Mouse (Mus musculus) C2C12 (cell line): ENCODE measurements at regions not wholly inside any gene's neighbourhood (a gene's known extent, or its start where the extent isn't known, plus 50 kb on each side); places are given as distances from the start of the nearest gene placed in this dataset.

ENCODE experiments used
- H3K27me3 ChIP-seq: one replicate; pipeline ENCODE4 v1.6.1; 2011; ENCODE audit not compliant: control insufficient read depth, insufficient read depth, insufficient read length
- H3K36me3 ChIP-seq: one replicate; pipeline ENCODE4 v1.6.1; 2011; ENCODE audit not compliant: control insufficient read depth, insufficient read depth
- H3K4me3 ChIP-seq: one replicate; pipeline ENCODE4 v1.5.1; 2011; ENCODE audit warnings: mild to moderate bottlenecking, control low read depth; ENCODE audit not compliant: poor library complexity, insufficient read depth, severe bottlenecking
- H3K79me2 ChIP-seq: one replicate; pipeline ENCODE4 v1.6.1; 2011; ENCODE audit not compliant: control insufficient read depth, insufficient read depth
- H3K79me3 ChIP-seq: one replicate; pipeline ENCODE4 v1.6.1; 2011; ENCODE audit warnings: low read depth, control low read depth
- H3ac ChIP-seq: one replicate; pipeline ENCODE3; 2011; ENCODE audit warnings: low read depth; ENCODE audit not compliant: control insufficient read depth, insufficient read length
- CEBPB ChIP-seq: IDR thresholded peaks from one replicate; pipeline ENCODE4 v1.6.1; 2011; ENCODE audit warnings: low read depth, mild to moderate bottlenecking, control low read depth, moderate library complexity
- CTCF ChIP-seq: IDR thresholded peaks from one replicate; pipeline ENCODE4 v1.5.1; 2011; ENCODE audit not compliant: control insufficient read depth, insufficient read depth, insufficient read length
- FOSL1 ChIP-seq: IDR thresholded peaks from one replicate; pipeline ENCODE4 v1.8.0; 2011; ENCODE audit warnings: mild to moderate bottlenecking, low read length; ENCODE audit not compliant: poor library complexity, insufficient read depth, severe bottlenecking
- MAX ChIP-seq: IDR thresholded peaks from one replicate; pipeline ENCODE4 v1.6.1; 2011; ENCODE audit warnings: mild to moderate bottlenecking, control low read depth
- MYOD1 ChIP-seq: IDR thresholded peaks from one replicate; pipeline ENCODE4 v1.6.1; 2011; ENCODE audit warnings: low read depth; ENCODE audit not compliant: control insufficient read depth, insufficient read length
- MYOG ChIP-seq: IDR thresholded peaks from one replicate; pipeline ENCODE4 v1.6.1; 2011; ENCODE audit not compliant: control insufficient read depth, insufficient read length; ENCODE audit errors: extremely low read depth
- USF1 ChIP-seq: IDR thresholded peaks from one replicate; pipeline ENCODE4 v1.6.1; 2011; ENCODE audit warnings: low read depth, mild to moderate bottlenecking, control low read depth, moderate library complexity

DNA sequence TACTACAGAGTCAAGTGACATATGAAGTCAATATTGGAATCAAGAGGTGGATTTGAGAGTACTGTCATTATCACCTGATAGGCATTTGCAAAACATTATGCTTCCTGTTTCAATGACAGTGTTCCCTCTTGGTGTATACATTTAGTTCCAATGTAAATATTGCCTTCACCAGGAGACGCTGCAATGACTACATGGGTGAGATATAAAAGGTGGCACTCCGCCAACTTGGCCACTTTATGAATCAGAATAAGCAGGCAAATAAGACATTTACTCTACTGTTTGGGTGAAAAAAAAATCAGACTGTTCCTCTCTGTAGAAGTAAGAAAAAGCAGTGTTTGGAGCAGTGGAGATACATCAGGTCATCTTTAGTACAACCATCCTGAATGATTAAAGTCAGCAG lies 215.9 kb downstream of the Pros1 start:
- H3K27me3 ChIP-seq, result no peaks in the 10 kb centered on the region
- H3K79me3 ChIP-seq, result no peaks in the 10 kb centered on the region
- H3K4me3 ChIP-seq, result no peak overlapping the region
- no peak overlapping the region for H3ac ChIP-seq
- H3K79me2 ChIP-seq, result no peaks in the 10 kb centered on the region
- TF ChIP-seq CTCF, result no peak
- TF ChIP-seq CEBPB, result no peak
- no peaks in the 10 kb centered on the region for H3K36me3 ChIP-seq

DNA sequence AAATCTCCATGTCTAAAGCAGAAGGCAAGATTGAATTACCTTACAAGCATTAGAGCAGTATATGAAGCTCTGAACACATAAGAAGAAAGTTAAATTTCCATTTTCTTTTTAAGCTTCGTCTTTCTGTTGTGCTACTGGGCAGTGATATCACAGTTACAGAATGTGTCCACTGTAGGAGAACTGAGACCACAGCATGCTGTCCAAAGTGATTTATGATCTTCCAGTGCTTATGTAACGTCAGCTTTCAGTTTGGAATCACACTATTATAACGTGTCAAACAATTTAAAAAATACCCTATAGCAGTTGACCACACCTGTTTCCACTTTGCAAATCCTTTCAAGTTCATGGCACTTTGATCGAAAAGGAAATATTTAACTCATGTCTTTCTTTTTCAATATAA lies 221.7 kb downstream of the Pros1 start:
- no peak overlapping the region for H3K4me3 ChIP-seq
- no peak for TF ChIP-seq MAX
- TF ChIP-seq CEBPB, result no peak
- no peak for TF ChIP-seq FOSL1
- H3K27me3 ChIP-seq, result no peaks in the 10 kb centered on the region
- H3K79me2 ChIP-seq, result no peaks in the 10 kb centered on the region
- H3ac ChIP-seq, result no peak overlapping the region
- H3K36me3 ChIP-seq, result no peaks in the 10 kb centered on the region
- H3K79me3 ChIP-seq, result no peaks in the 10 kb centered on the region

DNA sequence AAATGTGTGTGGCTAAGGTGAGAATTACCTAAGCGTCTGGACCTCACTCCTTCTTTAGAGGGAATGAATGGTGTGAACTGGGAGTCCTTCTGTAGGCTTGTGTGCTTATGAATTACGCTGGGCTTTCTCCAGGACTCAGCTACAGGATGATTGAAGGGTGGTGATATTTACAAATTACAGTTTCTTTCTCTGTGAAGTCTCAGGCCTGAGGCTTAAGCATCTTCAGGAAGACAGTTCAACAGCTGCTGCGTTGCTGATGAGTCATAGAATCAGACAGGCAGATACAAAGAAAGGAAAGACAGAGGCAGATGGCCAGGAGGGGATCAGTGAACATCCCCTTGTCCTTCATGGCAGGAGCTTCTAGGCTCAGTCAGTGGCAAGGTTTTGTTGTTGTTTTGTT lies 227.3 kb downstream of the Pros1 start:
- Histone ChIP-seq H3ac (no peak overlapping the region), H3K79me2 (no peaks in the 10 kb centered on the region), H3K79me3 (no peaks in the 10 kb centered on the region), H3K27me3 (no peaks in the 10 kb centered on the region), H3K36me3 (no peaks in the 10 kb centered on the region), H3K4me3 (no peak overlapping the region)
- TF ChIP-seq MYOD1 (peak; percentile 90), MAX (no peak), MYOG (no peak)

DNA sequence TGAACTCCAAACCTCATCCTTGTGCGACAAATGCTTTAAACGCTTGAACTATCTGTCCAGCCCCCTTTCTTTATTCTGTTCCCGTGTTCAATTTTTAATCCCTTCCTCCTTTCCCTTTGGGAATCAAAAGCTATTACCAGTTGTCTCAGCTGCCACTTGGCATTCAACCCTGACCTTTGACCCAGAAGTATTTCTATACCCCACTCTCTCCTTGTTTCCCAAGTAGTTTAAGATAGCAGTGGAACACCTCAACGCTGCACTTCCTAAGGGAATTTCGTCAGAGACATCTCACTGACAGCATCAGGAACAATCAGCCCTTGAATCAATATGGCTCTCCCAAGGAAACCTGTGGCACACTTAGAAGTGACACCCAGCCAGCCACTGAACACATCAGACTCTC lies 229.1 kb downstream of the Pros1 start:
- Histone ChIP-seq H3K4me3 (no peak overlapping the region), H3K36me3 (no peaks in the 10 kb centered on the region), H3K79me2 (no peaks in the 10 kb centered on the region), H3K79me3 (no peaks in the 10 kb centered on the region), H3K27me3 (no peaks in the 10 kb centered on the region), H3ac (no peak overlapping the region)
- no peak for TF ChIP-seq FOSL1
- no peak for TF ChIP-seq MYOD1
- no peak for TF ChIP-seq MYOG
- TF ChIP-seq CTCF, result no peak
- TF ChIP-seq CEBPB, result no peak
- no peak for TF ChIP-seq USF1
- no peak for TF ChIP-seq MAX

DNA sequence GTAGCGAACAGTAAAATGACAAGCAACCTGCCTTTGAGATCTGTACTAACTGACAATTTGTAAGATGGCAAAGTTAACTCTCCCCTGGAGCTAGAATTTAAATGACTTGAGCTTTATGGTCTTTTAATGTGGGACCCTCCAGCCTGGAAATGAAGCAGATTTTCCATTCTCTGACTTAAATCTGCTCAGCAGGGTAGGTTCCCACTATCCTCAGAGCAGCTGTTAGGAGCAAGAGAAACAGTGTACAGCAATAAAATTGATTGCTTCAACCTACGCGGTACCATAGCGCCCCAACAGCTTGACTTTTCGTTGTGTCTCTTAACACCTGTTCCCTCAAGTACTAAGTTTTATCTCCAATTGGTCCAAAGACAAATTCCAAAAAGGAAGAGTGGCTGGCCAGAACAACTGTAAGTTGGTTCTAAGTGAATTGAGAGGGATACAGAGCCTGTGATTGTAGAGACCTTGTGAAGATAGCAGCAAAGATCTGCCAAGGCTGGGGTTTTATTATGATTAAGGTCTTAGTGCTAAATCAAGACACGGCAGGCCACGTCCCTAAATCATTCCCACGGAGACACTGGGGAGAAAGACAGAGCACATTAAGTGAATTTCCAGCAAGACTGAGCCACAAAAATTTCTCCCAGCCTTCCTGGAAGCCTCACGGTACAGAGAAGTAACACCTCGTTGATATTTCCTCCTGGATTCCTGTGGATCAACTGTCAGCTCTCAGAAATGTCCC lies 230.1 kb downstream of the Pros1 start:
- Histone ChIP-seq H3K79me3 (no peaks in the 10 kb centered on the region), H3K36me3 (no peaks in the 10 kb centered on the region), H3K27me3 (no peaks in the 10 kb centered on the region), H3K79me2 (no peaks in the 10 kb centered on the region), H3ac (no peak overlapping the region), H3K4me3 (no peak overlapping the region)
- TF ChIP-seq MYOD1, result no peak

DNA sequence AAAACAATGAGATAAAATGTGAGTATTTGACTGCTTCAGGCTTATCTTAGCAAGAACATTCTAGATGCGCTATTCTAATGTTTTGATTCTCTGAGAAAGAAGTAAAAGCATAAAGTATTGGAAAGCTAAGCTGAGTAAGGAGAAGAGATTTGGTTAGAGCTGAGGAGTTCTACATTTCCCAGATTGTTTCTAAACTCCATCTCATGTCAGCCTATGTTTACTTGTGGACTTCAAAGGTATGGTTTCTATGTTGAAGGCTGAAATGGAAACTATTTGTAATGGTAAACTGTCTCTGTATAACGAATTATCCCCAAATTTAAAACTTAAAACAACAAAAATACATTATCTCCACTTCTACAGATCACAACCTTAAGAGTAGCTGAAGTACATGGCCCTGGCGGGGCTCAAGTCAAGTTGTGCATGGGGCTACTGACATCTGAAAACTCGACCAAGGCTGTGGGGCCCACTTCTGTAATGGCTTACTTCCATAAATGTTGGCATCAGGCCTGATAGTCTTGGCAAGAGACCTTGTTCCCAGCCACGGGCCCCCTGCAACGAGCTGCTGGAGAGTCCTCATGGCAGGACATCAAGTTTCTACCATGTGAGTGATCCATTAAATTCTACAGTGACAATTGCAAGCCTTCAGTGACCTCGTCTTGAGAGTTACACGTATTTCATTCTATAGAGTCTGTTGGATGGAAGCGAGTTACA lies 232.1 kb downstream of the Pros1 start:
- H3K79me2 ChIP-seq, result no peaks in the 10 kb centered on the region
- H3K79me3 ChIP-seq, result no peaks in the 10 kb centered on the region
- no peak overlapping the region for H3K4me3 ChIP-seq
- H3ac ChIP-seq, result no peak overlapping the region
- no peaks in the 10 kb centered on the region for H3K36me3 ChIP-seq
- no peak for TF ChIP-seq MYOG
- TF ChIP-seq USF1, result no peak
- TF ChIP-seq CEBPB, result no peak
- TF ChIP-seq FOSL1, result no peak
- TF ChIP-seq MYOD1, result no peak
- no peak for TF ChIP-seq MAX
- no peak for TF ChIP-seq CTCF
- no peaks in the 10 kb centered on the region for H3K27me3 ChIP-seq
